Mouse (Mus musculus): ENCODE results near the gene Svop. TPM values are rescaled to one million over a fixed set of nuclear protein-coding genes. Genes with fewer than 3 reads are reported as not detected.
A peak's percentile ranks its signal among the peaks of the same experiment; 100 is the strongest.

The Svop gene
- polyA plus RNA-seq, 1 experiment from 2014 or later, result 1.2 TPM

GRCm38 (mm10) chr5:114047182-114047581, 44.2 kb downstream of the Svop start:
- no peak for ATAC-seq (ENCODE audit: low FRiP score, low TSS enrichment)
- TF ChIP-seq EP300 (optimal IDR thresholded peaks at IDR 0.05) (no peak), CTCF (IDR thresholded peaks at IDR 0.05; ENCODE audit: low read depth) (no peak)
- no peaks in the 10 kb centered on the region for H3K4me1 ChIP-seq (replicated peaks; ENCODE audit: control insufficient read depth, insufficient read depth)
- no peak overlapping the region for H3K4me2 ChIP-seq (replicated peaks; ENCODE audit: low read depth)
- no peaks in the 10 kb centered on the region for H3K27me3 ChIP-seq (ENCODE audit: control insufficient read depth, insufficient read depth, low read length)
- DNase-seq (ENCODE audit: low spot score), result no peak
- no peak overlapping the region for H3K4me3 ChIP-seq (ENCODE audit: low read depth, low read length)
- no peaks in the 10 kb centered on the region for H3K36me3 ChIP-seq (ENCODE audit: control insufficient read depth, insufficient read depth, low read length)
- H3K9ac ChIP-seq (ENCODE audit: low read length), result no peak overlapping the region
- H3K9me3 ChIP-seq (ENCODE audit: control insufficient read depth, low read length), result no peaks in the 10 kb centered on the region
- no peak overlapping the region for H3K27ac ChIP-seq (replicated peaks)
- WGBS, result 79% methylated on average over 5 of the region's 5 CpGs

- Histone ChIP-seq H3K27ac (replicated peaks) (no peak overlapping the region), H3K9me3 (ENCODE audit: control insufficient read depth, low read length) (no peaks in the 10 kb centered on the region), H3K27me3 (ENCODE audit: control insufficient read depth, insufficient read depth, low read length) (no peaks in the 10 kb centered on the region), H3K36me3 (ENCODE audit: control insufficient read depth, insufficient read depth, low read length) (no peaks in the 10 kb centered on the region), H3K4me2 (replicated peaks; ENCODE audit: low read depth) (no peak overlapping the region), H3K4me1 (replicated peaks; ENCODE audit: control insufficient read depth, insufficient read depth) (no peaks in the 10 kb centered on the region), H3K4me3 (ENCODE audit: low read depth, low read length) (no peak overlapping the region), H3K9ac (ENCODE audit: low read length) (no peak overlapping the region)
- 45% methylated on average over 3 of the region's 3 CpGs for WGBS
- ATAC-seq (ENCODE audit: low FRiP score, low TSS enrichment) (no peak), DNase-seq (ENCODE audit: low spot score) (no peak)
- TF ChIP-seq EP300 (optimal IDR thresholded peaks at IDR 0.05) (no peak), CTCF (IDR thresholded peaks at IDR 0.05; ENCODE audit: low read depth) (peak; percentile 62)
Observed at GRCm38 (mm10) chr5:114046604-114047003, 44.8 kb downstream of the Svop start.

- no peak for TF ChIP-seq EP300 (optimal IDR thresholded peaks at IDR 0.05)
- no peak for TF ChIP-seq CTCF (IDR thresholded peaks at IDR 0.05; ENCODE audit: low read depth)
- H3K9me3 ChIP-seq (ENCODE audit: control insufficient read depth, low read length), result no peaks in the 10 kb centered on the region
- no peaks in the 10 kb centered on the region for H3K27me3 ChIP-seq (ENCODE audit: control insufficient read depth, insufficient read depth, low read length)
- DNase-seq (ENCODE audit: low spot score) (no peak), ATAC-seq (ENCODE audit: low FRiP score, low TSS enrichment) (no peak)
- no peak overlapping the region for H3K4me3 ChIP-seq (ENCODE audit: low read depth, low read length)
- H3K36me3 ChIP-seq (ENCODE audit: control insufficient read depth, insufficient read depth, low read length), result no peaks in the 10 kb centered on the region
- no peak overlapping the region for H3K4me2 ChIP-seq (replicated peaks; ENCODE audit: low read depth)
- no peak overlapping the region for H3K9ac ChIP-seq (ENCODE audit: low read length)
- H3K4me1 ChIP-seq (replicated peaks; ENCODE audit: control insufficient read depth, insufficient read depth), result no peaks in the 10 kb centered on the region
- WGBS, result 65% methylated on average over 3 of the region's 3 CpGs
- no peak overlapping the region for H3K27ac ChIP-seq (replicated peaks)
Observed at GRCm38 (mm10) chr5:114046151-114046550, 45.2 kb downstream of the Svop start.

GRCm38 (mm10) chr5:114045134-114045533, 46.2 kb downstream of the Svop start:
- TF ChIP-seq EP300 (optimal IDR thresholded peaks at IDR 0.05) (no peak), CTCF (IDR thresholded peaks at IDR 0.05; ENCODE audit: low read depth) (peak; percentile 79)
- H3K9me3 ChIP-seq (ENCODE audit: control insufficient read depth, low read length), result no peaks in the 10 kb centered on the region
- H3K4me3 ChIP-seq (ENCODE audit: low read depth, low read length), result no peak overlapping the region
- no peak for ATAC-seq (ENCODE audit: low FRiP score, low TSS enrichment)
- no peak overlapping the region for H3K9ac ChIP-seq (ENCODE audit: low read length)
- H3K4me1 ChIP-seq (replicated peaks; ENCODE audit: control insufficient read depth, insufficient read depth), result no peaks in the 10 kb centered on the region
- H3K27me3 ChIP-seq (ENCODE audit: control insufficient read depth, insufficient read depth, low read length), result no peaks in the 10 kb centered on the region
- DNase-seq (ENCODE audit: low spot score), result no peak
- no peaks in the 10 kb centered on the region for H3K36me3 ChIP-seq (ENCODE audit: control insufficient read depth, insufficient read depth, low read length)
- no peak overlapping the region for H3K27ac ChIP-seq (replicated peaks)
- H3K4me2 ChIP-seq (replicated peaks; ENCODE audit: low read depth), result no peak overlapping the region
- WGBS, result 59% methylated on average over 1 of the region's 1 CpGs

- Histone ChIP-seq H3K36me3 (ENCODE audit: control insufficient read depth, insufficient read depth, low read length) (no peaks in the 10 kb centered on the region), H3K9me3 (ENCODE audit: control insufficient read depth, low read length) (no peaks in the 10 kb centered on the region), H3K27ac (replicated peaks) (no peak overlapping the region), H3K27me3 (ENCODE audit: control insufficient read depth, insufficient read depth, low read length) (no peaks in the 10 kb centered on the region), H3K4me1 (replicated peaks; ENCODE audit: control insufficient read depth, insufficient read depth) (no peaks in the 10 kb centered on the region), H3K9ac (ENCODE audit: low read length) (no peak overlapping the region), H3K4me2 (replicated peaks; ENCODE audit: low read depth) (no peak overlapping the region), H3K4me3 (ENCODE audit: low read depth, low read length) (no peak overlapping the region)
- TF ChIP-seq EP300 (optimal IDR thresholded peaks at IDR 0.05) (no peak), CTCF (IDR thresholded peaks at IDR 0.05; ENCODE audit: low read depth) (no peak)
- ATAC-seq (ENCODE audit: low FRiP score, low TSS enrichment), result no peak
- 70% methylated on average over 4 of the region's 4 CpGs for WGBS
- DNase-seq (ENCODE audit: low spot score), result no peak
Observed at GRCm38 (mm10) chr5:114043800-114044199, 47.6 kb downstream of the Svop start.

- H3K4me3 ChIP-seq (ENCODE audit: low read depth, low read length), result no peak overlapping the region
- H3K4me2 ChIP-seq (replicated peaks; ENCODE audit: low read depth), result no peak overlapping the region
Observed at GRCm38 (mm10) chr5:114041327-114041930, 49.9 kb downstream of the Svop start.

More at GRCm38 (mm10) chr5:114041327-114041930, 49.9 kb downstream of the Svop start:
- peak; percentile 42 for TF ChIP-seq CTCF (IDR thresholded peaks at IDR 0.05; ENCODE audit: low read depth)
- no peak for TF ChIP-seq EP300 (optimal IDR thresholded peaks at IDR 0.05)
- no peaks in the 10 kb centered on the region for H3K4me1 ChIP-seq (replicated peaks; ENCODE audit: control insufficient read depth, insufficient read depth)
- H3K9ac ChIP-seq (ENCODE audit: low read length), result no peak overlapping the region
- DNase-seq (ENCODE audit: low spot score) (peak; percentile 90), ATAC-seq (ENCODE audit: low FRiP score, low TSS enrichment) (peak; percentile 94)
- no peaks in the 10 kb centered on the region for H3K9me3 ChIP-seq (ENCODE audit: control insufficient read depth, low read length)
- H3K36me3 ChIP-seq (ENCODE audit: control insufficient read depth, insufficient read depth, low read length), result no peaks in the 10 kb centered on the region
- 0 out of 2 replicates have a peak overlapping the region, but pooled peaks have one; percentile 18 for H3K27ac ChIP-seq (replicated peaks)
- WGBS, result 9% methylated on average over 15 of the region's 15 CpGs
- H3K27me3 ChIP-seq (ENCODE audit: control insufficient read depth, insufficient read depth, low read length), result no peaks in the 10 kb centered on the region
